Comparison of ENCODE assay signal across 24 mouse cellular contexts in genomic region chr8:84429492-84429891, GRCm38 (mm10). TPM values are rescaled to one million over a fixed set of nuclear protein-coding genes. Genes with fewer than 3 reads are reported as not detected.
DNase-seq lines count a peak whose midpoint lies in the region; TF ChIP-seq lines count a peak whose summit lies in the region.
"Had no signal": no experiment of that assay in that cellular context is flagged by ENCODE, and none has a peak within 500 bp of the region (broad histone marks: within the 10 kb centered on the region; RNA-seq: fewer than 3 reads in every experiment).

No protein-coding gene starts in this region.

- peaks cover 11 to 45% of the 10 kb centered on the region in 2 experiments for H3K4me1 ChIP-seq in ES-E14 (ENCODE audit: control insufficient read depth in 2 of 2, insufficient read depth in 2 of 2, low read length in 2 of 2, poor library complexity in 1 of 2)

- in situ Hi-C loops in ES-E14 (cut with MboI; ENCODE audit: low sequenced_read_pairs in 2 of 2, unreplicated experiment in 2 of 2) = no loop called here

- H3K36me3 ChIP-seq in ES-E14 (ENCODE audit: control insufficient read depth, insufficient read depth, low read length, poor library complexity, severe bottlenecking) = no peaks in the 10 kb centered on the region

- peak overlapping the region; percentile 24 for H3K27ac ChIP-seq in ES-E14 (ENCODE audit: insufficient read depth, low read depth, low read length, poor library complexity, severe bottlenecking)
- H3K27ac ChIP-seq: hindbrain, embryonic 13.5 days; liver, embryonic 14.5 days had no signal

- no peak overlapping the region for H3K9ac ChIP-seq in ES-E14 (ENCODE audit: insufficient read depth, low read depth, low read length, poor library complexity, severe bottlenecking)
- H3K9ac ChIP-seq: hindbrain, embryonic 13.5 days; liver, embryonic 14.5 days had no signal

- DNase-seq in frontal cortex, adult 2 months (ENCODE audit: extremely low spot score in 1 of 2, low spot score in 1 of 2) = peak; percentile 45 to 67
- DNase-seq in frontal cortex, postnatal 25 days (ENCODE audit: low spot score in 2 of 2) = no peak
- DNase-seq in right cerebral cortex, adult 18-20 months = peak; percentile 62
- DNase-seq in right cerebral cortex, postnatal 14 days = no peak
- no peak for DNase-seq in ES-E14 (ENCODE audit: low read depth, low spot score)
- peak; percentile 74 for DNase-seq in telencephalon, adult 2 months (ENCODE audit: low read depth, low spot score)
- no peak for DNase-seq in kidney, adult 11 months
- DNase-seq: adrenal gland, postnatal 10 days; cerebellum, adult 11-12 months; cerebellum, postnatal 14 days; gastrocnemius, postnatal 25 days; heart, adult 18-20 months; heart, postnatal 36 days; kidney, adult 9 months; kidney, postnatal 10 days; layer of hippocampus, postnatal 36 days; liver; lung, adult 2 months; lung, postnatal 10 days; spleen, adult 18-20 months; thymus, postnatal 4 days had no signal

- H3K9me3 ChIP-seq in ES-E14 (ENCODE audit: control insufficient read depth, insufficient read depth, low read depth, low read length) = no peaks in the 10 kb centered on the region
- H3K9me3 ChIP-seq: hindbrain, embryonic 13.5 days had no signal

- no peak overlapping the region for H3K4me3 ChIP-seq in ES-E14 (ENCODE audit: insufficient read depth in 1 of 2, low read depth in 1 of 2, low read length in 2 of 2, poor library complexity in 1 of 2, severe bottlenecking in 1 of 2)
- H3K4me3 ChIP-seq: erythroblast, embryonic 14.5 days; hindbrain, embryonic 13.5 days had no signal

TF ChIP-seq in ES-E14, 5 proteins besides CTCF, POLR2A, EP300 and RAD21:
- TF ChIP-seq HCFC1 (IDR thresholded peaks at IDR 0.05; ENCODE audit: borderline replicate concordance, insufficient read depth, low read length) (no peak), ZC3H11A (IDR thresholded peaks at IDR 0.05; ENCODE audit: borderline replicate concordance, low read depth, low read length) (no peak), ZNF384 (IDR thresholded peaks at IDR 0.05; ENCODE audit: low read depth, low read length) (no peak), CHD2 (IDR thresholded peaks at IDR 0.05; ENCODE audit: low read depth, low read length) (no peak), MAFK (IDR thresholded peaks at IDR 0.05; ENCODE audit: insufficient read depth, low read depth, low read length) (no peak)
TF ChIP-seq in ES-E14: peak in this region for 0.

RNA-seq across cellular contexts. Expression of gene Cacna1a, which starts 41.3 kb away (rescaled TPM):
- polyA plus RNA-seq in frontal cortex, adult 2 months (2012; rRNA removed) = 130 and 131 TPM in 2 replicates
- 27.4 and 33.4 TPM in 2 replicates for total RNA-seq in ES-E14 (2012; rRNA removed)

Comparison
In these comparisons a context has a peak if more than half of its experiments do, and no peak if none do; other contexts are left out.
1. DNase-seq: peak in frontal cortex, adult 2 months (2 of 2), right cerebral cortex, adult 18-20 months (single experiment) and telencephalon, adult 2 months (single experiment); none in frontal cortex, postnatal 25 days (0 of 2), right cerebral cortex, postnatal 14 days (single experiment), ES-E14 (single experiment) and kidney, adult 11 months (single experiment).